In genomic region chr11:16810086-16810485, GRCm38 (mm10) we compare ENCODE assay signal across 15 mouse cellular contexts. TPM values are rescaled to one million over a fixed set of nuclear protein-coding genes. Genes with fewer than 3 reads are reported as not detected.
DNase-seq lines count a peak whose midpoint lies in the region; ATAC-seq and TF ChIP-seq lines count a peak whose summit lies in the region.
"Had no signal": no experiment of that assay in that cellular context is flagged by ENCODE, and none has a peak within 500 bp of the region (broad histone marks: within the 10 kb centered on the region; RNA-seq: fewer than 3 reads in every experiment).

No protein-coding gene starts in this region.

- 0 out of 2 replicates have a peak, but pooled peaks have one; percentile 39 for ATAC-seq in frontal cortex, adult (ENCODE audit: low TSS enrichment)
- ATAC-seq in intestine, postnatal 0 days: no peak
- ATAC-seq: midbrain, embryonic 13.5 days had no signal

- no peaks in the 10 kb centered on the region for H3K9me3 ChIP-seq in intestine, postnatal 0 days (ENCODE audit: control insufficient read depth)
- H3K9me3 ChIP-seq: heart, embryonic 12.5 days; lung, embryonic 15.5 days; midbrain, embryonic 13.5 days; neural tube, embryonic 12.5 days had no signal

- H3K4me2 ChIP-seq in intestine, postnatal 0 days (replicated peaks; ENCODE audit: low read depth): no peak overlapping the region
- H3K4me2 ChIP-seq: hindbrain, embryonic 14.5 days; lung, embryonic 15.5 days; midbrain, embryonic 13.5 days; neural tube, embryonic 12.5 days had no signal

- no peaks in the 10 kb centered on the region for H3K36me3 ChIP-seq in intestine, postnatal 0 days (ENCODE audit: control insufficient read depth, insufficient read depth)
- no peaks in the 10 kb centered on the region for H3K36me3 ChIP-seq in small intestine, adult 2 months (ENCODE audit: control insufficient read depth, insufficient read depth, low read length)
- H3K36me3 ChIP-seq: heart, embryonic 12.5 days; lung, embryonic 15.5 days; midbrain, embryonic 13.5 days; neural tube, embryonic 12.5 days had no signal

- intact Hi-C loops in left cerebral cortex, postnatal 4 days (cut with DNase I): no loop called here
- intact Hi-C loops in left cerebral cortex, postnatal 10 days (cut with DNase I): no loop called here
- intact Hi-C loops in heart, postnatal 14 days (cut with DNase I): no loop called here

- DNase-seq in frontal cortex, postnatal 25 days (ENCODE audit: low spot score in 2 of 2): no peak
- peak; percentile 28 for DNase-seq in left cerebral cortex, postnatal 4 days
- no peak for DNase-seq in left cerebral cortex, postnatal 10 days (ENCODE audit: extremely low spot score in 1 of 2, low spot score in 2 of 2)
- DNase-seq in thymus, postnatal 4 days: no peak
- no peak for DNase-seq in heart, postnatal 14 days
- DNase-seq: gastrocnemius, postnatal 10 days; spleen, adult 18-20 months had no signal

- H3K4me3 ChIP-seq in intestine, postnatal 0 days (ENCODE audit: low read depth, low read length): no peak overlapping the region
- no peak overlapping the region for H3K4me3 ChIP-seq in small intestine, adult 2 months (ENCODE audit: low read depth, low read length)
- H3K4me3 ChIP-seq: heart, embryonic 12.5 days; lung, embryonic 15.5 days; midbrain, embryonic 13.5 days; neural tube, embryonic 12.5 days had no signal

- H3K27me3 ChIP-seq in intestine, postnatal 0 days (replicated peaks; ENCODE audit: control insufficient read depth, insufficient read depth, low read length): no peaks in the 10 kb centered on the region
- no peaks in the 10 kb centered on the region for H3K27me3 ChIP-seq in small intestine, adult 2 months (ENCODE audit: control insufficient read depth, insufficient read depth, low read length)
- H3K27me3 ChIP-seq: lung, embryonic 15.5 days; midbrain, embryonic 13.5 days; neural tube, embryonic 12.5 days had no signal

- 73% methylated on average over 3 of the region's 3 CpGs for WGBS in intestine, postnatal 0 days
- WGBS in small intestine, adult 2 months: 51% methylated on average over 3 of the region's 3 CpGs

- TF ChIP-seq CTCF in intestine, postnatal 0 days (IDR thresholded peaks at IDR 0.05; ENCODE audit: low read depth): no peak
- TF ChIP-seq CTCF in small intestine, adult 2 months (IDR thresholded peaks at IDR 0.05; ENCODE audit: extremely low read depth, insufficient read length, insufficient replicate concordance, low read depth, low read length): no peak

- H3K4me1 ChIP-seq in intestine, postnatal 0 days (replicated peaks; ENCODE audit: control insufficient read depth, insufficient read depth, low read length): peaks cover 18% of the 10 kb centered on the region; the same call in 1 of the 2 replicates
- H3K4me1 ChIP-seq in small intestine, adult 2 months (ENCODE audit: control insufficient read depth, insufficient read depth, insufficient read length, low read length): peaks cover 16% of the 10 kb centered on the region
- H3K4me1 ChIP-seq: midbrain, embryonic 13.5 days; neural tube, embryonic 12.5 days had no signal

- peak overlapping the region; percentile 29; the same call in 1 of the 2 replicates for H3K27ac ChIP-seq in intestine, postnatal 0 days (ENCODE audit: low read depth, low read length)
- H3K27ac ChIP-seq in small intestine, adult 2 months (ENCODE audit: insufficient read depth, low read depth, low read length): peak overlapping the region; percentile 29
- H3K27ac ChIP-seq: hindbrain, embryonic 14.5 days; midbrain, embryonic 13.5 days; neural tube, embryonic 12.5 days had no signal

- no peak overlapping the region for H3K9ac ChIP-seq in intestine, postnatal 0 days (ENCODE audit: low read depth, low read length)
- H3K9ac ChIP-seq: heart, embryonic 12.5 days; hindbrain, embryonic 14.5 days; lung, embryonic 15.5 days; midbrain, embryonic 13.5 days; neural tube, embryonic 12.5 days had no signal

- TF ChIP-seq POLR2A in small intestine, adult 2 months (IDR thresholded peaks at IDR 0.05; ENCODE audit: low read depth, low read length): no peak

RNA-seq across cellular contexts. Expression of gene Egfr, which starts 58.1 kb away (rescaled TPM):
- total RNA-seq in left cerebral cortex, postnatal 4 days (2021): 10 to 100 TPM; 18.1 to 20.1 TPM
- total RNA-seq in left cerebral cortex, postnatal 10 days (2021): 10 to 100 TPM; 15.3 to 18.6 TPM
- polyA plus RNA-seq in intestine, postnatal 0 days (2015; fragmentation: Nextera tagmentation; extraction: Ambion mirVana): 5.0 and 7.0 TPM in 2 replicates
- polyA plus RNA-seq in small intestine, adult 2 months (2012; rRNA removed): 26.3 and 63.3 TPM in 2 replicates
- 10 to 100 TPM in 1 of 2 experiments, 1 to 10 TPM in 1; 10.0 to 13.3 TPM for total RNA-seq in heart, postnatal 14 days (2021)
